Mouse (Mus musculus): Measurements from ENCODE around the gene Arhgap9. TPM values are rescaled to one million over a fixed set of nuclear protein-coding genes. Genes with fewer than 3 reads are reported as not detected.
"Not testable (repeated sequence)": the region's sequence is repeated elsewhere in the genome, so short reads cannot be mapped to it uniquely, and the experiment has no call there.

Gene Arhgap9
- polyA plus RNA-seq, 1 experiment from 2014 or later = 12.2 TPM

GRCm38 (mm10) chr10:127313516-127313915 is 8.2 kb upstream of the Arhgap9 start:
- H3K9me3 ChIP-seq (replicated peaks; ENCODE audit: control insufficient read depth, low read length); H3K9ac ChIP-seq (ENCODE audit: low read depth, low read length); H3K27me3 ChIP-seq (ENCODE audit: control insufficient read depth, insufficient read depth, low read depth, low read length); ATAC-seq (ENCODE audit: low read depth); H3K4me2 ChIP-seq (ENCODE audit: low read depth, low read length); H3K36me3 ChIP-seq (ENCODE audit: control insufficient read depth, insufficient read depth); H3K4me3 ChIP-seq (ENCODE audit: low read depth, low read length); H3K27ac ChIP-seq (ENCODE audit: low read length): not testable (repeated sequence)
- H3K4me1 ChIP-seq (ENCODE audit: control insufficient read depth, low read depth, low read length) = peaks cover 26% of the 10 kb centered on the region
- WGBS (ENCODE audit: insufficient replicate concordance) = 85% methylated on average over 5 of the region's 5 CpGs

GRCm38 (mm10) chr10:127314950-127315349 is 6.8 kb upstream of the Arhgap9 start:
- H3K4me1 ChIP-seq (ENCODE audit: control insufficient read depth, low read depth, low read length) = peaks cover 24% of the 10 kb centered on the region
- ATAC-seq (ENCODE audit: low read depth); H3K27ac ChIP-seq (ENCODE audit: low read length); H3K4me2 ChIP-seq (ENCODE audit: low read depth, low read length); H3K27me3 ChIP-seq (ENCODE audit: control insufficient read depth, insufficient read depth, low read depth, low read length); H3K9me3 ChIP-seq (replicated peaks; ENCODE audit: control insufficient read depth, low read length); H3K4me3 ChIP-seq (ENCODE audit: low read depth, low read length); H3K9ac ChIP-seq (ENCODE audit: low read depth, low read length); H3K36me3 ChIP-seq (ENCODE audit: control insufficient read depth, insufficient read depth): not testable (repeated sequence)
- WGBS (ENCODE audit: insufficient replicate concordance) = 66% methylated on average over 1 of the region's 1 CpGs

GRCm38 (mm10) chr10:127317277-127317676 is 4.5 kb upstream of the Arhgap9 start:
- Histone ChIP-seq H3K9ac (ENCODE audit: low read depth, low read length) (no peak overlapping the region), H3K9me3 (replicated peaks; ENCODE audit: control insufficient read depth, low read length) (no peaks in the 10 kb centered on the region), H3K36me3 (ENCODE audit: control insufficient read depth, insufficient read depth) (no peaks in the 10 kb centered on the region), H3K27ac (ENCODE audit: low read length) (no peak overlapping the region), H3K27me3 (ENCODE audit: control insufficient read depth, insufficient read depth, low read depth, low read length) (no peaks in the 10 kb centered on the region), H3K4me3 (ENCODE audit: low read depth, low read length) (no peak overlapping the region), H3K4me2 (ENCODE audit: low read depth, low read length) (no peak overlapping the region), H3K4me1 (ENCODE audit: control insufficient read depth, low read depth, low read length) (peaks cover 15% of the 10 kb centered on the region)
- WGBS (ENCODE audit: insufficient replicate concordance) = 21% methylated on average over 2 of the region's 2 CpGs
- peak; percentile 82 for ATAC-seq (ENCODE audit: low read depth)

GRCm38 (mm10) chr10:127318009-127318408 is 3.8 kb upstream of the Arhgap9 start:
- H3K4me2 ChIP-seq (ENCODE audit: low read depth, low read length) = no peak overlapping the region
- no peaks in the 10 kb centered on the region for H3K27me3 ChIP-seq (ENCODE audit: control insufficient read depth, insufficient read depth, low read depth, low read length)
- no peak overlapping the region for H3K4me3 ChIP-seq (ENCODE audit: low read depth, low read length)
- ATAC-seq (ENCODE audit: low read depth) = no peak
- H3K4me1 ChIP-seq (ENCODE audit: control insufficient read depth, low read depth, low read length) = peaks cover 10% of the 10 kb centered on the region
- H3K27ac ChIP-seq (ENCODE audit: low read length) = 0 out of 2 replicates have a peak overlapping the region, but pooled peaks have one; percentile 1
- H3K9ac ChIP-seq (ENCODE audit: low read depth, low read length) = no peak overlapping the region
- WGBS (ENCODE audit: insufficient replicate concordance) = 20% methylated on average over 4 of the region's 4 CpGs
- no peaks in the 10 kb centered on the region for H3K9me3 ChIP-seq (replicated peaks; ENCODE audit: control insufficient read depth, low read length)
- H3K36me3 ChIP-seq (ENCODE audit: control insufficient read depth, insufficient read depth) = no peaks in the 10 kb centered on the region

- H3K27me3 ChIP-seq (ENCODE audit: control insufficient read depth, insufficient read depth, low read depth, low read length) = no peaks in the 10 kb centered on the region
- no peak overlapping the region for H3K4me2 ChIP-seq (ENCODE audit: low read depth, low read length)
- WGBS (ENCODE audit: insufficient replicate concordance) = 71% methylated on average over 7 of the region's 7 CpGs
- no peak overlapping the region for H3K27ac ChIP-seq (ENCODE audit: low read length)
- H3K9me3 ChIP-seq (replicated peaks; ENCODE audit: control insufficient read depth, low read length) = no peaks in the 10 kb centered on the region
- H3K36me3 ChIP-seq (ENCODE audit: control insufficient read depth, insufficient read depth) = no peaks in the 10 kb centered on the region
- H3K4me1 ChIP-seq (ENCODE audit: control insufficient read depth, low read depth, low read length) = peaks cover 14% of the 10 kb centered on the region
- no peak for ATAC-seq (ENCODE audit: low read depth)
- no peak overlapping the region for H3K4me3 ChIP-seq (ENCODE audit: low read depth, low read length)
- no peak overlapping the region for H3K9ac ChIP-seq (ENCODE audit: low read depth, low read length)
These were observed 1.8 kb upstream of the Arhgap9 start for GRCm38 (mm10) chr10:127319969-127320368.

- no peak overlapping the region for H3K27ac ChIP-seq (ENCODE audit: low read length)
- H3K4me2 ChIP-seq (ENCODE audit: low read depth, low read length) = 0 out of 2 replicates have a peak overlapping the region, but pooled peaks have one; percentile 7
- peaks cover 9% of the 10 kb centered on the region for H3K27me3 ChIP-seq (ENCODE audit: control insufficient read depth, insufficient read depth, low read depth, low read length)
- no peak overlapping the region for H3K9ac ChIP-seq (ENCODE audit: low read depth, low read length)
- H3K4me1 ChIP-seq (ENCODE audit: control insufficient read depth, low read depth, low read length) = peaks cover 29% of the 10 kb centered on the region
- 77% methylated on average over 13 of the region's 13 CpGs for WGBS (ENCODE audit: insufficient replicate concordance)
- ATAC-seq (ENCODE audit: low read depth) = no peak
- H3K36me3 ChIP-seq (ENCODE audit: control insufficient read depth, insufficient read depth) = no peaks in the 10 kb centered on the region
- H3K9me3 ChIP-seq (replicated peaks; ENCODE audit: control insufficient read depth, low read length) = no peaks in the 10 kb centered on the region
- 0 out of 2 replicates have a peak overlapping the region, but pooled peaks have one; percentile 1 for H3K4me3 ChIP-seq (ENCODE audit: low read depth, low read length)
These were observed 414 bp downstream of the Arhgap9 start for GRCm38 (mm10) chr10:127322178-127322577.

GRCm38 (mm10) chr10:127322669-127323068 is 905 bp downstream of the Arhgap9 start:
- Histone ChIP-seq H3K4me2 (ENCODE audit: low read depth, low read length) (peak overlapping the region; percentile 22; the same call in 1 of the 2 replicates), H3K9me3 (replicated peaks; ENCODE audit: control insufficient read depth, low read length) (no peaks in the 10 kb centered on the region), H3K4me3 (ENCODE audit: low read depth, low read length) (peak overlapping the region; percentile 1; the same call in 1 of the 2 replicates), H3K9ac (ENCODE audit: low read depth, low read length) (no peak overlapping the region), H3K27me3 (ENCODE audit: control insufficient read depth, insufficient read depth, low read depth, low read length) (peaks cover 9% of the 10 kb centered on the region), H3K27ac (ENCODE audit: low read length) (peak overlapping the region; percentile 36), H3K36me3 (ENCODE audit: control insufficient read depth, insufficient read depth) (no peaks in the 10 kb centered on the region), H3K4me1 (ENCODE audit: control insufficient read depth, low read depth, low read length) (peaks cover 27% of the 10 kb centered on the region)
- no peak for ATAC-seq (ENCODE audit: low read depth)
- 43% methylated on average over 4 of the region's 4 CpGs for WGBS (ENCODE audit: insufficient replicate concordance)

- Histone ChIP-seq H3K4me1 (ENCODE audit: control insufficient read depth, low read depth, low read length) (peaks cover 21% of the 10 kb centered on the region), H3K36me3 (ENCODE audit: control insufficient read depth, insufficient read depth) (no peaks in the 10 kb centered on the region), H3K9ac (ENCODE audit: low read depth, low read length) (peak overlapping the region; percentile 23; the same call in 1 of the 2 replicates), H3K27ac (ENCODE audit: low read length) (peak overlapping the region; percentile 36), H3K4me3 (ENCODE audit: low read depth, low read length) (peak overlapping the region; percentile 37), H3K27me3 (ENCODE audit: control insufficient read depth, insufficient read depth, low read depth, low read length) (peaks cover 9% of the 10 kb centered on the region), H3K9me3 (replicated peaks; ENCODE audit: control insufficient read depth, low read length) (no peaks in the 10 kb centered on the region), H3K4me2 (ENCODE audit: low read depth, low read length) (peak overlapping the region; percentile 33)
- ATAC-seq (ENCODE audit: low read depth) = no peak
- WGBS (ENCODE audit: insufficient replicate concordance) = 22% methylated on average over 17 of the region's 17 CpGs
These were observed 1.5 kb downstream of the Arhgap9 start for GRCm38 (mm10) chr10:127323131-127323855.

- ATAC-seq (ENCODE audit: low read depth) = peak; percentile 63
- peaks cover 21% of the 10 kb centered on the region for H3K4me1 ChIP-seq (ENCODE audit: control insufficient read depth, low read depth, low read length)
- H3K27me3 ChIP-seq (ENCODE audit: control insufficient read depth, insufficient read depth, low read depth, low read length) = peaks cover 9% of the 10 kb centered on the region
- 5% methylated on average over 7 of the region's 7 CpGs for WGBS (ENCODE audit: insufficient replicate concordance)
- H3K4me3 ChIP-seq (ENCODE audit: low read depth, low read length) = peak overlapping the region; percentile 37
- H3K27ac ChIP-seq (ENCODE audit: low read length) = no peak overlapping the region
- no peak overlapping the region for H3K9ac ChIP-seq (ENCODE audit: low read depth, low read length)
- peak overlapping the region; percentile 36 for H3K4me2 ChIP-seq (ENCODE audit: low read depth, low read length)
- no peaks in the 10 kb centered on the region for H3K36me3 ChIP-seq (ENCODE audit: control insufficient read depth, insufficient read depth)
- no peaks in the 10 kb centered on the region for H3K9me3 ChIP-seq (replicated peaks; ENCODE audit: control insufficient read depth, low read length)
These were observed 2.7 kb downstream of the Arhgap9 start for GRCm38 (mm10) chr10:127324495-127324894.
